Mouse (Mus musculus) left cerebral cortex, postnatal 25 days (tissue): ENCODE measurements at regions not wholly inside any gene's neighbourhood (a gene's known extent, or its start where the extent isn't known, plus 50 kb on each side); places are given as distances from the start of the nearest gene placed in this dataset.
"Not testable (repeated sequence)": the region's sequence is repeated elsewhere in the genome, so short reads cannot be mapped to it uniquely, and the experiment has no call there.

Experiments
- DNase-seq, 2 experiments: peaks; one replicate each; pipeline ENCODE4 v3.0.0; 2022; ENCODE audit warnings: low spot score in 2 of 2, mixed read lengths in 1 of 2
- intact Hi-C: fragments of 180-260 bp; cut with DNase I; formaldehyde crosslinking; loops from one replicate; pipeline ENCODE4 v1.15.1; 2025

DNA sequence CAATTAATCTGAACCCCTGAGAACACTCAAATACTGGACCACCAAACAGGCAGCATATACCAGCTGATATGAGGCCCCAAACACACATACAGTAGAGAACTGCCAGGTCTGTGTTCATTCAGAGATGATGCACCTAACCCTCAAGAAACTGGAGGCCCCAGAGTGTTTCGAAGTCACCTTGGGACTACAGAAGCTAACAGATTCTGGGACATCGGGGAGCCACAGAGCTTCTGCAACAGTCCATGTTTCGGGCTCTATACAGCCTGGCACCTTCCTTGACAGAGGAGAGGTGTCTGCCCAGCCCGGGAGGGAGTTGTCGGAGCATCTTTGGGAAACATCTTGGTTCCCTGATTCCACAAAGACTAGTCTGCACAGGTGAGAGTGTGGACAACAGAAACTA is 1259.3 kb upstream of the Ptprd start:
- intact Hi-C loops, DNase-seq: not testable (repeated sequence)

DNA sequence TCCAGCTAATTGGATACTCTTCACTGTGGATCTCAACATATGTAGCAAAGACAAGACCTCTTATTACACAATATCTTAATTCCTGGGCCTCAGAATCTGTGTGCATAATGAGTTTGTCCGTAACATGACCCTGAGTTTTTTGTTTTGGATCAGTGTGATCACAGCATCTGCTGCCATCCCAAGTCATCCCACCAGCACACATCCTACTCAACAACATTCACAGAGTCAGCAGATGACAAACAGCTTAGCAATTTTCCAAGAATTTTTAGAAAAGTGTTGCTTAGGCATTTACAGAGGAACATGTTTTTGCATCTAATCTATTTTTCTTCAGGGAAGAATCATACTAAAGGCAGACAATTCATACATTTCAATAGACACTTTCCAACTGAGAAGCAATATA is 1251.8 kb upstream of the Ptprd start:
- DNase-seq = peak; percentile 14 to 55
- intact Hi-C loops = loop anchor here (5.0 kb wide), 1 partner anchor 1816 kb away; no protein-coding TSS in a partner anchor
